Mouse (Mus musculus) ES-Bruce4 (cell line): ENCODE results near the gene Ubr1. TPM values are rescaled to one million over a fixed set of nuclear protein-coding genes. Genes with fewer than 3 reads are reported as not detected.
"Not testable (repeated sequence)": the region's sequence is repeated elsewhere in the genome, so short reads cannot be mapped to it uniquely, and the experiment has no call there.

Source experiments
- H3K27ac ChIP-seq: 2 replicates; pipeline ENCODE4 v1.5.1; 2012; ENCODE audit warnings: low read length, inconsistent platforms; ENCODE audit not compliant: insufficient read depth
- H3K27me3 ChIP-seq: 2 replicates; pipeline ENCODE4 v1.6.1; 2012; ENCODE audit warnings: mild to moderate bottlenecking, low read length, inconsistent platforms; ENCODE audit not compliant: control insufficient read depth, poor library complexity, insufficient read depth, severe bottlenecking
- H3K36me3 ChIP-seq: 2 replicates; pipeline ENCODE4 v1.6.1; 2012; ENCODE audit warnings: inconsistent platforms, mild to moderate bottlenecking, low read length, moderate library complexity; ENCODE audit not compliant: control insufficient read depth, poor library complexity, insufficient read depth, severe bottlenecking
- H3K4me1 ChIP-seq: one replicate; pipeline ENCODE4 v1.8.1; 2011; ENCODE audit warnings: low read length; ENCODE audit not compliant: control insufficient read depth, insufficient read depth
- H3K4me3 ChIP-seq: 2 replicates; pipeline ENCODE4 v1.5.1; 2011; ENCODE audit warnings: low read depth, mild to moderate bottlenecking, low read length
- H3K9ac ChIP-seq: 2 replicates; pipeline ENCODE4 v1.6.1; 2012; ENCODE audit warnings: low read depth, mild to moderate bottlenecking, inconsistent platforms; ENCODE audit not compliant: poor library complexity, severe bottlenecking
- H3K9me3 ChIP-seq: replicated peaks from 2 replicates; pipeline ENCODE4 v1.6.1; 2012; ENCODE audit warnings: mild to moderate bottlenecking, low read length, inconsistent platforms; ENCODE audit not compliant: control insufficient read depth, poor library complexity, insufficient read depth, severe bottlenecking
- CTCF ChIP-seq: IDR thresholded peaks from one replicate; pipeline ENCODE4 v1.8.1; 2011; ENCODE audit warnings: low read depth, low read length
- EP300 ChIP-seq: IDR thresholded peaks from 2 replicates; pipeline ENCODE4 v1.6.1; 2011; ENCODE audit warnings: low read depth, low read length; ENCODE audit not compliant: insufficient read depth
- POLR2A ChIP-seq: IDR thresholded peaks from one replicate; pipeline ENCODE4 v1.8.1; 2011; ENCODE audit warnings: low read length; ENCODE audit not compliant: insufficient read depth
- polyA plus RNA-seq: library from polyadenylated mRNA; stranded (reverse); fragments of >200 nt; gene quantifications from 2 replicates; pipeline ENCODE4 v1.2.4, GENCODE M21; 2011; ENCODE audit warnings: low read depth; ENCODE audit not compliant: missing spikeins, insufficient read depth, insufficient read length

Gene Ubr1
- polyA plus RNA-seq, 1 experiment: 29.5 TPM

DNA sequence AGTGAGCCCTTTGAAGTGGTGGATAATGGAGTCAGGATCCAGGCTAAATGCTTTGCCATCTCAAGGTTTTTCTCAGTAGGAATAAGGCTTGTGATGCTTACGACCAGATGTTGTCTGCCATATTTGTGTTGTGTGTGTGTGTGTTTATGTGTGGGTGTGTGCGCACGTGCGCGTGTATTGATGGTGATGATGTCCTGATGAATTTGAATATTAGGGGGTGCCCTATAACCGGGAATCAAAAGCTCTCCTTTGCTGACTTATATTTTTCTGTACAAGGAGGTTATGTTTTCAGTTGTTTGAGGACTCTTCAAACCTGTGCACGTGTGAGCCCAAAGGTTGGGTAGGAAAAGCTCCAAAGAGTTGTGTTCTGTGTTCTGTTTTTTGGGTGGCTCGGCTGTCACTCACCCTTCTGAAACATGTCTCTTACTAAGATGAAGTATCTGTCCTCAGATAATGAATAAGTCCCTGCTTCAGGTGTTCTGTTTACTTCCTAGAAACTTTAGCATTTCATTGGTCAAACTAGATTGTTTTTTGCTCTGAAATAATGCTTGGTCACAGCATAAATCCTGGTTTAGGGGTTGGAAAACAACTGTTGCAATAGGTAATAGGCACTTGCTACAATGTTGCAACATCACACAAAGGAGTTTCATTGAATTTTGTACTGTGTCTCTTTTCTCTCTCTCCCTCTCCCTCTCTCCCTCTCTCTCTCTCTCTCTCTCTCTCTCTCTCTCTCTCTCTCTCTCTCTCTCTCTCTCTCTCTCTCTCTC is 7.6 kb upstream of the Ubr1 start:
- Histone ChIP-seq H3K4me3 (peak overlapping the region; percentile 87), H3K9ac (no peak overlapping the region), H3K36me3 (no peaks in the 10 kb centered on the region), H3K4me1 (no peaks in the 10 kb centered on the region), H3K9me3 (no peaks in the 10 kb centered on the region), H3K27ac (no peak overlapping the region), H3K27me3 (no peaks in the 10 kb centered on the region)
- TF ChIP-seq POLR2A (no peak), EP300 (no peak), CTCF (no peak)

DNA sequence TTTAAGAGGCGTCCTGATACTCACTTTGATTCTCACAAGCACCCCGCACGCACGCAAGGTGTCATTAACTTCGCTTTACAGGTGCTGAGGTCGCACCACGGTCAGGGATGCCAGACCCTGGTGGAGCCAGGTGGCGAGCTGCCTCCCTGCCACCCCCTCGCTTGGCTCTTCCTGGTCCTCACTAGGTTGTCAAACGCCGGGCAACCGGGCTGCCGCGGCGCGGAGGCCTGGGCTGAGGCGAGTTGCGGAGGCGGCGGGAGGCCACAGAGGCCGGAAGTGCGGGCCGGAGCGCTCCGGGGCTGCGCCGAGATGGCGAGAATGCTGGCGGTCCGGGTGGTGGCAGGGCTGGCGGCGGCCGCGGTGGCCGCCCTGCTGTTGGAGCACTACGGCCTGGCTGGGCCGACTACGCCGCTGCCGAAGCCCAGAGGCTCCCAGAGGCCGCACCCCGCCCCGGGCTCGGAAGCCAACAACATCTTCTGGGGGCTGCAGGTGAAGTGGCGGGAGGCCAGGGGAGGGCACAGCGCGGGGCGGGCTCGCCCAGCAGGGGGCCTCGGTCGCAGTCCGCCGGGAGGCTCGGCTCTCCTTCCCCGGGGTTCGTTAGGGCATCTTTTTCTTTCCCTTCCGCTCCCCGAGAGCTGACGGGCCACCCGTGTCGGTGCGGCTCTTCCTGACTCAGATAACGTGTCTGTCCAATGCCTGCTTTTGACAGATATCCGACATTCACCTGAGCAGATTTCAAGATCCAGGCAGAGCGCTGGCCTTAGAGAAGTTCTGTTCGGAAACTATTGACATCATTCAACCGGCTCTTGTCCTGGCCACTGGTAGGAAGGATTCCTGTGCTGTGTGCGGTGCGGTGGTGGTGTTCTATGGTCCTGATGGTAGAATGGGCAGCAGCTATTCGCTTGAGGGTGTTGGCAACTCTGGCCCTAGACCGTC is 6.7 kb upstream of the Ubr1 start, which contains the start of gene Tmem62:
Tmem62 (plus strand) TSS at position 28 of the 936 bp plus-strand sequence.
- Histone ChIP-seq H3K27ac (no peak within 1 kb of the TSS), H3K36me3 (no peaks in the 10 kb centered on the region), H3K9me3 (no peaks in the 10 kb centered on the region), H3K4me3 (peak within 1 kb of the TSS; percentile 87), H3K9ac (peak within 1 kb of the TSS; percentile 77), H3K4me1 (no peaks in the 10 kb centered on the region), H3K27me3 (no peaks in the 10 kb centered on the region)
- TF ChIP-seq EP300 (no peak), CTCF (no peak)

DNA sequence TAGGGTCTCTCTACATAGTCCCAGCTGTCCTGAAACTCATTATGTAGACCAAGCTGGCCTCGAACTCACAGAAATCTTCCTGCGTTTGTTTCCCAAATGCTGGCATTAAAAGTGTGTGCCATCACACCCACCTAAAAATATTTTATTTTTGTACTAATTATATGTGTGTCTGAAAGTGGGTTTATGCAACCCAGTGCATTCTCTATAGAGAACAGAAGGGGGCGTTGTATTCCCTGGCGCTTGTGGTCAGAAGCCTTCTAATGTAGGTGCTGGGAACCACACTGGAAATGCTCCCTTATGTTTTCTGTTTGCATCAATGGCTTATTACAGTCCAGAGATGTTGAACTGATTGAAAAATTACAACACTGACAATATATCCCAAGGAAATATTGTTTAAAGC is 5.8 kb upstream of the Ubr1 start:
- TF ChIP-seq POLR2A (no peak), EP300 (no peak), CTCF (peak; percentile 2)
- no peak overlapping the region for H3K27ac ChIP-seq
- H3K9me3 ChIP-seq: no peaks in the 10 kb centered on the region
- H3K4me1 ChIP-seq: no peaks in the 10 kb centered on the region
- no peaks in the 10 kb centered on the region for H3K27me3 ChIP-seq
- no peak overlapping the region for H3K9ac ChIP-seq
- no peaks in the 10 kb centered on the region for H3K36me3 ChIP-seq
- no peak overlapping the region for H3K4me3 ChIP-seq

GRCm38 (mm10) chr2:120972964-120973363 is 2.4 kb upstream of the Ubr1 start:
- Histone ChIP-seq H3K4me3 (no peak overlapping the region), H3K9ac (peak overlapping the region; percentile 42; the same call in 1 of the 2 replicates), H3K27me3 (no peaks in the 10 kb centered on the region), H3K4me1 (no peaks in the 10 kb centered on the region), H3K36me3 (no peaks in the 10 kb centered on the region), H3K27ac (no peak overlapping the region), H3K9me3 (no peaks in the 10 kb centered on the region)
- TF ChIP-seq EP300 (no peak), POLR2A (no peak), CTCF (peak; percentile 48)

DNA sequence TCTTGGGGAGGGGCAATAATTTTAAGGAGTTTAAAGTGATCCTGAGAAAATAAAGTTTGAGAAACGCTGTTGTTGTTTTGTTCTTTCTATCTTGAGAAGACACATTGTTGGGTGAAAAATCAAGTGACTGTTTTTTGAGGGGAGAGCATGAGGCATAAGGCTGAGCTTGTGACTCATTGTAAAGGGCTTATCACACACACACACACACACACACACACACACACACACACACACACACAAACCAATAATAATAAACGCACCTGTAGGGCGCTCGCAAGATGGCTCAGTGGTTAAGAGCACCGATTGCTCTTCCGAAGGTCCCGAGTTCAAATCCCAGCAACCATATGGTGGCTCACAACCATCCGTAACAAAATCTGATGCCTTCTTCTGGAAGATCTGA is 1.7 kb upstream of the Ubr1 start:
- not testable (repeated sequence) for H3K27me3 ChIP-seq, H3K4me1 ChIP-seq, H3K9ac ChIP-seq, H3K27ac ChIP-seq, H3K4me3 ChIP-seq, H3K9me3 ChIP-seq, H3K36me3 ChIP-seq

DNA sequence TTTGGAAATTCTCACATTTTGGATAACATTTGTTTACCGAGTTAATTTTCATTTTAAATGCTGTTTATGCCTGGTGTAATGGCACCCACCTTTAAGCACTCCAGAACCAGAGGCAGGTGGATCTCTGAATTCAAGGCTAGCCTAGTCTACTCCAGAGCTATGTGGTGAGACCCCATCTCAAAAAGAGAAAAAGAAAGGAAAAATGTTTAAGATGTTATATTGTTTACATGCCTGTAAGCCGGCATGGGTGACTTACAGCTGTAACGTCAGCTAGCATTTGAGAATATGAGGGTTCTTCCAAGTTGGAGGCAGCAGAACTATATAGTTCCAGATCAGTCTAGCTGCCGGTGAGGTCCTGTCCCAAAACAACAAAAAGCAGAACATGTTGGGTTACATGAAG is 1.3 kb upstream of the Ubr1 start:
- H3K4me1 ChIP-seq: no peaks in the 10 kb centered on the region
- H3K9me3 ChIP-seq: no peaks in the 10 kb centered on the region

More for the DNA sequence above, 1.3 kb upstream of the Ubr1 start:
- Histone ChIP-seq H3K9ac (no peak overlapping the region), H3K4me3 (no peak overlapping the region), H3K27ac (no peak overlapping the region), H3K36me3 (no peaks in the 10 kb centered on the region), H3K27me3 (no peaks in the 10 kb centered on the region)
- TF ChIP-seq CTCF: no peak
- TF ChIP-seq EP300: no peak
- TF ChIP-seq POLR2A: no peak
